Mouse (Mus musculus) forebrain, embryonic 16.5 days (tissue): Measurements from ENCODE around the gene Ap3s2. TPM values are rescaled to one million over a fixed set of nuclear protein-coding genes. Genes with fewer than 3 reads are reported as not detected.

Experiments
- ATAC-seq: fragments of 200-750 bp; cut with Nextera tagmentation; 2 replicates; pipeline ENCODE4 v1.8.0; 2017; ENCODE audit warnings: mild to moderate bottlenecking, moderate library complexity
- H3K27ac ChIP-seq: fragments of 300-500 bp; sonication (generic); 2 replicates; pipeline ENCODE4 v1.5.1; 2014; ENCODE audit warnings: low read length, control low read depth
- H3K27me3 ChIP-seq: fragments of 300-500 bp; sonication (generic); replicated peaks from 2 replicates; pipeline ENCODE4 v1.6.1; 2014; ENCODE audit warnings: low read length; ENCODE audit not compliant: control insufficient read depth, insufficient read depth
- H3K36me3 ChIP-seq: fragments of 300-500 bp; sonication (generic); 2 replicates; pipeline ENCODE4 v1.6.1; 2014; ENCODE audit not compliant: control insufficient read depth, insufficient read depth
- H3K4me1 ChIP-seq: fragments of 300-500 bp; sonication (generic); replicated peaks from 2 replicates; pipeline ENCODE4 v1.6.1; 2014; ENCODE audit warnings: low read length; ENCODE audit not compliant: control insufficient read depth, insufficient read depth
- H3K4me2 ChIP-seq: fragments of 300-500 bp; sonication (generic); 2 replicates; pipeline ENCODE4 v1.6.1; 2014; ENCODE audit warnings: mild to moderate bottlenecking, low read length, control low read depth
- H3K4me3 ChIP-seq: fragments of 300-500 bp; sonication (generic); replicated peaks from 2 replicates; pipeline ENCODE4 v1.5.1; 2014; ENCODE audit warnings: mild to moderate bottlenecking, low read length, control low read depth
- H3K9ac ChIP-seq: fragments of 300-500 bp; sonication (generic); replicated peaks from 2 replicates; pipeline ENCODE4 v1.6.1; 2014; ENCODE audit warnings: low read depth, low read length, control low read depth
- H3K9me3 ChIP-seq: fragments of 300-500 bp; sonication (generic); 2 replicates; pipeline ENCODE4 v1.6.1; 2016; ENCODE audit warnings: low read length; ENCODE audit not compliant: control insufficient read depth
- WGBS: fragments of 180-500 bp; shearing (Covaris S2); extraction: QIAGEN DNeasy Blood & Tissue Kit; methylation state at CpG from one replicate; pipeline ENCODE4 v1.1.7; 2014; 5-methylcytosine and 5-hydroxymethylcytosine counted together
- polyA plus RNA-seq: library from polyadenylated mRNA; unstranded; fragments of >200 nt; fragmentation: Nextera tagmentation; extraction: Ambion mirVana; gene quantifications from 2 replicates; pipeline ENCODE4 v1.2.1, GENCODE M21; 2015

Ap3s2 gene
- polyA plus RNA-seq, 1 experiment from 2014 or later, result 45.1 TPM

DNA sequence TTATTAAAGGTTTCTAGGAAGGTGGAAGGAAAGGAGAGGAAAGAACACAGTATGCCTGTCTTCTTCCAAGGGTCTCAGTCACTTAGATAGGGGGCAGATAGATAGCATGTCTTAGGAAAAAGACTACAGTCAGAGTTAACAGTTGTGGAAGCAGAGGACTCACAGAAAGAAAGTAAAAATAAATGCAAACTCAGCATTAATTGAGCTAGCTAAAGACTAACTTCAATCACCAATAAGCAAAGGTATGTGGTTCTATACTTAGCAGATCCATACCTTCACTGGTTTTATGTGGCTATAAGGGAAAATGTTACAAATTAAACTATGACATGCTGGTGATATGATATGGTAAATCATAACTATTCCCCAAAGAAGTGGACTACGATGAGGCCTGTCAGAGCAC is 25.7 kb downstream of the Ap3s2 start:
- H3K9me3 ChIP-seq, result no peaks in the 10 kb centered on the region
- H3K4me3 ChIP-seq, result no peak overlapping the region
- no peak overlapping the region for H3K27ac ChIP-seq
- H3K27me3 ChIP-seq, result no peaks in the 10 kb centered on the region
- H3K36me3 ChIP-seq, result peaks cover 2% of the 10 kb centered on the region
- WGBS, result 98% methylated on average over 1 of the region's 1 CpGs
- H3K4me1 ChIP-seq, result no peaks in the 10 kb centered on the region
- H3K4me2 ChIP-seq, result no peak overlapping the region
- no peak for ATAC-seq
- no peak overlapping the region for H3K9ac ChIP-seq

DNA sequence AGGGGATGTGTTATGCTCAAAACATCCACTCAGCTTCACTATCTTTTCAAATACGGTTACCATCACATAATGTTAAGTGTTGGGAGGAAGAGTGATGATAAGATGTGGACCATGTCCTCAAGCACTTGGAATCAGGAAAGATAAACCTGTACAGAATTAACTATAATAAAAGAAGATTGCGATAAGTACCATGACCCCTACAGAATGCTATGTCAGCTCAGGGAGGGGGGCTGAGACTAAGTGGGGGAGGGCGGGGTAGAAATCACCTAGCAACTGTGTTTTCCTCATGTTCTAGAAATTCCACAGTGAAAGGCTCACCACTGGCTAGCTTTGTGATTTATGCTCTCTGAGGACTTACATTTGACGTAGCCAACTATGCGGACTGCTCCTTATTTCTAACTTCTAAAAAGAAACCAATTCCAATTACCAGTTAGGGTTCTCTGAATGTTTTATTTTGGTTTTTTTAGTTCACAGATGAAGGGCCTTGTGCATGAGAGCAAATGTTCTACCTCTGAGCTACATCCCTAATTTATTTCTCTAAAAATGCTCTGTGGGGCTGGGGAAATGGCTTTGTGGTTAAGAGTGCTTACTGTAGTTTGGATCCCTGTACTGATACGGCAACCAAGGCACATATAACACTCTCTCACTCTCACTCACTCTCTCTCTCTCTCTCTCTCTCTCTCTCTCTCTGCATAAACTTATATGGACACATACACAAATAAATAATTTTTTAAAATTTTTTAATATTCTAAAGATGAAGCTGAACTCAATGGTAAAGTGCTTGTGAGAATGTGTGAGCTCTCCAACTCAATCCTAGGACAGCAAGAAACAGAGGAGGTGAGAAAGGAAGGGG is 27.6 kb downstream of the Ap3s2 start:
- Histone ChIP-seq H3K27me3 (no peaks in the 10 kb centered on the region), H3K4me1 (no peaks in the 10 kb centered on the region), H3K9ac (no peak overlapping the region), H3K27ac (no peak overlapping the region), H3K36me3 (peaks cover 2% of the 10 kb centered on the region), H3K4me2 (no peak overlapping the region), H3K9me3 (no peaks in the 10 kb centered on the region), H3K4me3 (no peak overlapping the region)
- WGBS, result 94% methylated on average over 6 of the region's 6 CpGs
- no peak for ATAC-seq

DNA sequence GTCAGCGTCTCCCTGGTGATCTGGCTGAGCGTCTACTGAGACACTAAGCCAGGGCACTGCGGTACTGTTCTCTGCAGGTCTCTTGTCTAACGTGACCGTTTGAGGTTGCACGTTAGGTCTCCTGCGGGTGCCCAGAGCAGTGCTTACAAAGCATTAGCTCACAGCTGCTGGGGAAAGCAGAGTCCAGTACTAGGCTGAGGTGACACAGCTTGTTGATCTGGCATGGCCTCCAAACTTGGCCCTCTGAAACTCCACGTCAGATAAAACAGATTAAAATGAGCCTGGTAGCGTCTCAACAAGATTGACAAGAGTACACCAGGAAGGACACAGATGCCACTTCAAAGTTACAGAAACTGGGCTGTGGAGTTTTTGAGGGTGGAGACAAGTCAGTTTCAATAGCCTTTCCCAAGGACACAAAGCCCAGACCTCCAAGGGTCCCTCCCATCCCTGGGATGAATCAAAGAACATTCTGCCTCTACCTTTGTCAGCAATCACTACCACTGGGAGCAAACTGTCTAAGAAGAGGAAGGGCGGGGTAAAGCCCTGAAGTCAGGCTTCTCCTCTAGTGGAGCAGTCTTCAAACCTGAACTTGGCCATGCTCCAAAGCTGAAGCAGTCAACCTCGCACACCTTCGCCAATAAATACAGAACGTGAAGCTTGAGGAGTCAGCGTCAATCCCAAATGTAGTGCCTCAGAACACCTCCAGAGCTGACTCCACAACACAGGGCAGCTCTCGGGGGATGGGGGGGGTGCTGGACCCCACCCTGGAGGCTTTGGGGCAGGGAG is 29.8 kb downstream of the Ap3s2 start:
- WGBS, result 90% methylated on average over 15 of the region's 15 CpGs
- no peak overlapping the region for H3K9ac ChIP-seq
- no peak overlapping the region for H3K4me2 ChIP-seq
- no peak overlapping the region for H3K4me3 ChIP-seq
- H3K4me1 ChIP-seq, result no peaks in the 10 kb centered on the region
- ATAC-seq, result no peak
- peaks cover 3% of the 10 kb centered on the region; the same call in 1 of the 2 replicates for H3K36me3 ChIP-seq
- no peak overlapping the region for H3K27ac ChIP-seq
- H3K9me3 ChIP-seq, result no peaks in the 10 kb centered on the region
- H3K27me3 ChIP-seq, result no peaks in the 10 kb centered on the region

DNA sequence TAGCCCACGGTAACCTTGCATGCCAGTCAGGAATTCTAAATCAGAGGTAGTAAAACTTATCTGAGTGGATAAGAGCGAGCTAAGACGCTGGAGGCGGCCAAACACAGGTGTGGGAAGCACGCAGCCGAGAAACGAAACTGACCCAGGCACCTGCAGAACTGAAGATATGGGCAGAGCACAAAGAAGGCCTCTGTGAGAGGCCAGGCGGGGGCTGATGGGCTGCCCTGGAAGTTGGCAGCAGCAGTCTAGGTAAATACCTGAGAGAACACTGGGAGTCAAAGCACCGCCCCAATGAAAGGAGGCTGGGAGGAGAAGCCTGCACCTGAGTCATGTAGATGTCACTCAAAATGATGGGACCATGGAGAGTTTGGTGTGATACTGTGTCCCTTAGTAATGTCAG is 31.8 kb downstream of the Ap3s2 start:
- H3K4me2 ChIP-seq, result no peak overlapping the region
- H3K27ac ChIP-seq, result no peak overlapping the region
- H3K27me3 ChIP-seq, result no peaks in the 10 kb centered on the region
- 94% methylated on average over 9 of the region's 9 CpGs for WGBS
- no peak overlapping the region for H3K4me3 ChIP-seq
- H3K4me1 ChIP-seq, result no peaks in the 10 kb centered on the region
- no peak for ATAC-seq
- no peaks in the 10 kb centered on the region for H3K9me3 ChIP-seq
- H3K9ac ChIP-seq, result no peak overlapping the region
- H3K36me3 ChIP-seq, result peaks cover 6% of the 10 kb centered on the region

DNA sequence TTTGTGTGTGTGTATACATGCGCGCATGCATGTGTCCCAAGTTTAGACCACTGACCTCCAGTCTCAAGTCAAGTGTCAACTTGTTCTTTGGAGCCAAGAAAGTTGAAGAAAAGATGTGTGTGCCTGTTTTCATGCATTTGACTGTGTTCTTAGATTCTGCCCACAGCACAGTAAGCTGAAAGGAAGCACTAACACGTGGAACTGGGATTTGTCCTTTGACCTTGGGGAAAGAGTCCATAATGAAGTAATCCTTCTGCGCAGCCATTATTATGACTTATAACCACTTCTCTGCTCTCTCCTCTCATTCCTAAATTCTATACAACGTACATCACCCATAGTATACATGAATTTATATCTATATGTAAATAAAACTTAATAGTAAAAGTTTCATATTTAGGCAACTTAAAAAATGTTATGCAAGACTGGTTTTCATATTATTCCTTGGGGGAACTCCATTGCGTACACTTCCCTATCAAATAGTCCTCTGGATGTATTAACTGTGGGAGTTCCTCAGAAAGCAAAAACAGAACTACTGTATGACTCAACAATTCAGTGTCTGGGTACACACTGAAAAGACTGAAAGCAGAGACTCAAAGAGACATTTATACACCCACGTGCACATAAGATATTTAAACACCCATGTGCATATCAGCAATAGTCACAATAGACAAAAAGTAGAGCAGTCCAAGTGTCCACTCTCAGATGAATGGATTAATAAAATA is 36.7 kb downstream of the Ap3s2 start:
- WGBS, result 93% methylated on average over 7 of the region's 7 CpGs
- no peak overlapping the region for H3K27ac ChIP-seq
- H3K27me3 ChIP-seq, result no peaks in the 10 kb centered on the region
- H3K9ac ChIP-seq, result no peak overlapping the region
- H3K4me2 ChIP-seq, result no peak overlapping the region
- peaks cover 20% of the 10 kb centered on the region for H3K36me3 ChIP-seq
- H3K4me1 ChIP-seq, result no peaks in the 10 kb centered on the region
- H3K4me3 ChIP-seq, result no peak overlapping the region
- H3K9me3 ChIP-seq, result no peaks in the 10 kb centered on the region
- ATAC-seq, result no peak

DNA sequence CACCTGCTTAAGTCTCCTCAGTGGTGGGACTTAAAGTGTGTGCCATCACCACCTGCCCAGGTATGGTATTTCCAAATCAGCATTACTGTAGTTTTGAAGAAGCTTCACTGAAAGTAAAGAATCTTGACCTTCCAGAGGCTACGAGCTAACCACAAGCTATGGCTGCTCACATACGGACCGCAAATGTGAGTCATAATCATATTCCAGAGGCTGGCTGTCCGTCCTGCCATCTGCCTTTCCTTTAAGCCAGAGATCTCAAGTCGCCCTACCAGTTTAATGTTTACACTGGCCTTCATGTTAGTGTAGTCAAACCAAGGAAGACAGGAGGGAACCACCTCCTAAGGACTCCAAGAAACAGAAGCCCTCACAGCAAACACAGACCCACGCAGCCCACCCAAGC is 38.5 kb downstream of the Ap3s2 start:
- Histone ChIP-seq H3K36me3 (peaks cover 20% of the 10 kb centered on the region), H3K27ac (no peak overlapping the region), H3K9me3 (no peaks in the 10 kb centered on the region), H3K4me3 (no peak overlapping the region), H3K4me1 (no peaks in the 10 kb centered on the region), H3K9ac (no peak overlapping the region), H3K27me3 (no peaks in the 10 kb centered on the region), H3K4me2 (no peak overlapping the region)
- WGBS, result 96% methylated on average over 6 of the region's 6 CpGs
- ATAC-seq, result no peak

DNA sequence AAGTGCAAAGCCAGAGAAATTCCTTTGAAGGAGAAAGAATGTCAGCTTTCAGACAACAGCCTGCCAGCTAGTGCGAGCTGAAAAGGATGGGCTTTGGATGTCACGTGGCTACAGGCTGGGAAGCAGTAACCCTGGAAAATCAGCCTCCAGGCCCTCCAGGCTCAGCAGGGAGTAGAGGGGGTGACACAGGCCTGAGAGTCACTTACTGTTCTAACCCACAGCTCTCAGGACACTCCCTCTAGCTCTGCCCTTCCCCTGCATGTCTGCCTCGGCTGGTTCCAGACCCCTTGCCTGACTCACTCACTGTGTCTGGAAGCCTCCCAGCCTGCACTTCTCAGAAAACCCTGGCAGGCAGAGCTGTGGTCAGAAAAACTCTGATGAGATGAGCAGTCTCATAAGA is 39.5 kb downstream of the Ap3s2 start:
- WGBS, result 67% methylated on average over 3 of the region's 3 CpGs
- peaks cover 20% of the 10 kb centered on the region for H3K36me3 ChIP-seq

DNA sequence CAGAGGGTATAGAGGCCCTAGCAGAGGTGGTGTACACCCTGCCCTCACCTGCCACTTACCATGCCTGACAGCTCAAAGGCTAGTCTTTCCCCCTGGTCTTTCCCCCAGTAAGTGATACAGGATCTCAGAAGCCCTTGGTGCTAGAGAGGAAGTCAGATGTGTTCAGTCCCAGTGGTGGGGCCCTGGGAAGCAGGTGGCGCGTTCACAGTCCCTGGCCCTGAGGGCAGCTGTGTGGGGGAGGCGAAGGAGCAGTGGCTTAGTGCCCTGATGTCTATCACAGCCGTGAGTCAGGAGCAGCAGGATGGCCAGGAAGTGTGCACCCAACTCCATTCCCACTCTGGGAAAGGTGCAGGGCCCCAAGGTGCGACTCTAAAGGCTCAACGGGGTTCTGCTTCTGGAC is 40.4 kb downstream of the Ap3s2 start:
- H3K4me2 ChIP-seq, result no peak overlapping the region
- H3K4me3 ChIP-seq, result no peak overlapping the region
- H3K4me1 ChIP-seq, result no peaks in the 10 kb centered on the region
- H3K27me3 ChIP-seq, result no peaks in the 10 kb centered on the region
- no peaks in the 10 kb centered on the region for H3K9me3 ChIP-seq
- 93% methylated on average over 6 of the region's 6 CpGs for WGBS
- H3K27ac ChIP-seq, result no peak overlapping the region
- H3K36me3 ChIP-seq, result peaks cover 15% of the 10 kb centered on the region
- no peak overlapping the region for H3K9ac ChIP-seq
- no peak for ATAC-seq

More for the DNA sequence above, 39.5 kb downstream of the Ap3s2 start:
- Histone ChIP-seq H3K9me3 (no peaks in the 10 kb centered on the region), H3K27ac (no peak overlapping the region), H3K27me3 (no peaks in the 10 kb centered on the region), H3K4me1 (no peaks in the 10 kb centered on the region), H3K4me3 (no peak overlapping the region), H3K9ac (no peak overlapping the region), H3K4me2 (no peak overlapping the region)
- ATAC-seq, result no peak

DNA sequence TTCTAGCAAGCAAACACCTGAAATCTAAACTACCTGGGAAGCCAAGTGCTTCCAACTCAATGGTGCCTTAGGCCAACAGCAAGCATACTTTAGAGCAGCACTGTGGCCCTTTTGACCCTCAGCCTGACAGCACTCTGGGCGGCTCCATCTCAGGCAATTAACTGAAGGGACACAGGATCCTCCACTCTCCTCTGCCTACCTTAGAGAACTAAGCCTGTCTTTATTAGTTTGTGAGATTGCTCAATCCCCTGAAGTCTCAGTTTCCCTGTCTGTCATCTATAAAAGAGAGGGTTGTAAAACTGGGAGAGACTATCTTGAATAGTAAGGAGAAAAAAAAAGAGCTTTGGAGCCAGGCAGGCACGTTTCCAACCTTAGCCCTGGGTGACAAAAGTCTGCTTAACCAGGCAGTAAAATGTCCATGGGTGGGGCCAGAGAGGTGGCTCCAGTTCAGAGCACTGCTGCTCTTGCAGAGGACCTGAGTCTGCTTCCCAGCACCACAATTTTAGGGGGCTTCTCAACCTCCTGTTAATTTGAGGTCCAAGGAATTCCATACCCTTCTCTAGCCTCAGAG is 41.9 kb downstream of the Ap3s2 start:
- Histone ChIP-seq H3K4me3 (no peak overlapping the region), H3K4me2 (no peak overlapping the region), H3K9me3 (no peaks in the 10 kb centered on the region), H3K27me3 (no peaks in the 10 kb centered on the region), H3K27ac (no peak overlapping the region), H3K36me3 (peaks cover 13% of the 10 kb centered on the region), H3K9ac (no peak overlapping the region), H3K4me1 (no peaks in the 10 kb centered on the region)
- 73% methylated on average over 2 of the region's 2 CpGs for WGBS
- no peak for ATAC-seq
